Mouse (Mus musculus) gastrocnemius, adult 2 months (tissue): Measurements from ENCODE around the gene Farsb. TPM values are rescaled to one million over a fixed set of nuclear protein-coding genes. Genes with fewer than 3 reads are reported as not detected.
"Not testable (repeated sequence)": the region's sequence is repeated elsewhere in the genome, so short reads cannot be mapped to it uniquely, and the experiment has no call there.

Experiments used
- DNase-seq: peaks from one replicate; pipeline ENCODE4 v3.0.0; 2022
- H3K27ac ChIP-seq: fragments of 200-600 bp; 2 replicates; pipeline ENCODE4 v1.8.1; 2022; ENCODE audit warnings: mild to moderate bottlenecking
- H3K4me3 ChIP-seq: fragments of 200-600 bp; 2 replicates; pipeline ENCODE4 v1.8.1; 2022; ENCODE audit warnings: mild to moderate bottlenecking, moderate library complexity
- CTCF ChIP-seq: fragments of 200-600 bp; IDR thresholded peaks from 2 replicates; pipeline ENCODE4 v1.8.1; 2022; ENCODE audit warnings: antibody characterized with exemption, mild to moderate bottlenecking, moderate library complexity
- intact Hi-C: fragments of 180-260 bp; cut with DNase I; formaldehyde crosslinking; loops from one replicate; pipeline ENCODE4 v1.15.1; 2025
- total RNA-seq, 2 experiments: library from RNA; stranded (reverse); gene quantifications; 2 replicates each; pipeline ENCODE4 v1.2.3; 2021

Farsb gene
- total RNA-seq, 2 experiments from 2014 or later, result 58.4 to 62.8 TPM

- Histone ChIP-seq H3K4me3 (no peak overlapping the region), H3K27ac (no peak overlapping the region)
- TF ChIP-seq CTCF, result no peak
- intact Hi-C loops, result no loop called here
- DNase-seq, result no peak
These were observed 30.2 kb upstream of the Farsb start for GRCm38 (mm10) chr1:78518907-78519306.

- no peak for TF ChIP-seq CTCF
- H3K4me3 ChIP-seq, result no peak overlapping the region
- H3K27ac ChIP-seq, result no peak overlapping the region
- no peak for DNase-seq
- intact Hi-C loops, result no loop called here
These were observed 24.1 kb upstream of the Farsb start for GRCm38 (mm10) chr1:78512756-78513155.

GRCm38 (mm10) chr1:78511621-78512160 lies 23.0 kb upstream of the Farsb start, which contains the start of gene BC035947:
Gene BC035947 (minus strand): TSS chr1:78512158.
- TF ChIP-seq CTCF, result no peak
- no peak within 1 kb of the TSS for H3K27ac ChIP-seq
- DNase-seq, result peak; percentile 30
- intact Hi-C loops, result no loop called here
- no peak within 1 kb of the TSS for H3K4me3 ChIP-seq

- intact Hi-C loops, result no loop called here
- no peak within 1 kb of the TSS for H3K4me3 ChIP-seq
- H3K27ac ChIP-seq, result no peak within 1 kb of the TSS
- DNase-seq, result no peak
- TF ChIP-seq CTCF, result no peak
These were observed 22.2 kb upstream of the Farsb start, which contains the start of gene Mogat1 for GRCm38 (mm10) chr1:78510862-78511261. Gene Mogat1 (plus strand): TSS chr1:78510991.

GRCm38 (mm10) chr1:78507137-78507536 lies 18.4 kb upstream of the Farsb start:
- Histone ChIP-seq H3K27ac (no peak overlapping the region), H3K4me3 (no peak overlapping the region)
- no peak for DNase-seq
- intact Hi-C loops, result no loop called here
- TF ChIP-seq CTCF, result no peak

- intact Hi-C loops, result no loop called here
- no peak for TF ChIP-seq CTCF
- no peak for DNase-seq
- no peak overlapping the region for H3K27ac ChIP-seq
- no peak overlapping the region for H3K4me3 ChIP-seq
These were observed 13.8 kb upstream of the Farsb start for GRCm38 (mm10) chr1:78502527-78502926.

- H3K4me3 ChIP-seq, DNase-seq, intact Hi-C loops, H3K27ac ChIP-seq: not testable (repeated sequence)
These were observed 13.2 kb upstream of the Farsb start for GRCm38 (mm10) chr1:78501856-78502255.

- intact Hi-C loops, result no loop called here
- TF ChIP-seq CTCF, result no peak
- Histone ChIP-seq H3K4me3 (no peak overlapping the region), H3K27ac (no peak overlapping the region)
- no peak for DNase-seq
These were observed 12.3 kb upstream of the Farsb start for GRCm38 (mm10) chr1:78501036-78501435.

GRCm38 (mm10) chr1:78490143-78490542 lies 1.4 kb upstream of the Farsb start:
- intact Hi-C loops, result no loop called here
- no peak for DNase-seq
- Histone ChIP-seq H3K27ac (no peak overlapping the region), H3K4me3 (no peak overlapping the region)
- TF ChIP-seq CTCF, result no peak

- peak overlapping the region; percentile 99 for H3K4me3 ChIP-seq
- peak overlapping the region; percentile 94 for H3K27ac ChIP-seq
- DNase-seq, result no peak
- intact Hi-C loops, result no loop called here
- TF ChIP-seq CTCF, result no peak
These were observed 308 bp downstream of the Farsb start for GRCm38 (mm10) chr1:78488427-78488751.

GRCm38 (mm10) chr1:78484361-78484760 lies 4.3 kb downstream of the Farsb start:
- Histone ChIP-seq H3K4me3 (no peak overlapping the region), H3K27ac (no peak overlapping the region)
- TF ChIP-seq CTCF, result no peak
- DNase-seq, result no peak
- intact Hi-C loops, result no loop called here

- Histone ChIP-seq H3K4me3 (no peak overlapping the region), H3K27ac (no peak overlapping the region)
- TF ChIP-seq CTCF, result no peak
- intact Hi-C loops, result no loop called here
- DNase-seq, result no peak
These were observed 5.3 kb downstream of the Farsb start for GRCm38 (mm10) chr1:78483430-78483829.

GRCm38 (mm10) chr1:78472441-78472840 lies 16.3 kb downstream of the Farsb start:
- DNase-seq, result no peak
- Histone ChIP-seq H3K27ac (no peak overlapping the region), H3K4me3 (no peak overlapping the region)
- intact Hi-C loops, result no loop called here
- no peak for TF ChIP-seq CTCF

- Histone ChIP-seq H3K27ac (no peak overlapping the region), H3K4me3 (no peak overlapping the region)
- peak; percentile 79 for TF ChIP-seq CTCF
- DNase-seq, result peak; percentile 40
- intact Hi-C loops, result loop anchor here (10.0 kb wide), 1 partner anchor 480 kb away; no protein-coding TSS in a partner anchor
These were observed 34.0 kb downstream of the Farsb start for GRCm38 (mm10) chr1:78454659-78455058.
